Mouse (Mus musculus) midbrain, embryonic 13.5 days (tissue): ENCODE measurements around the gene Rad9a. TPM values are rescaled to one million over a fixed set of nuclear protein-coding genes. Genes with fewer than 3 reads are reported as not detected.
A peak's percentile ranks its signal among the peaks of the same experiment; 100 is the strongest.

Experiments
- ATAC-seq: fragments of 200-750 bp; cut with Nextera tagmentation; 2 replicates; pipeline ENCODE4 v1.8.0; 2017; ENCODE audit warnings: mild to moderate bottlenecking, moderate TSS enrichment, moderate library complexity
- H3K27ac ChIP-seq: fragments of 300-500 bp; sonication (generic); 2 replicates; pipeline ENCODE4 v1.5.1; 2015; ENCODE audit warnings: inconsistent platforms, mild to moderate bottlenecking, moderate library complexity
- H3K27me3 ChIP-seq: fragments of 300-500 bp; sonication (generic); 2 replicates; pipeline ENCODE4 v1.6.1; 2015; ENCODE audit warnings: mild to moderate bottlenecking, inconsistent platforms
- H3K36me3 ChIP-seq: fragments of 300-500 bp; sonication (generic); 2 replicates; pipeline ENCODE4 v1.6.1; 2015; ENCODE audit warnings: mild to moderate bottlenecking, inconsistent platforms
- H3K4me1 ChIP-seq: fragments of 300-500 bp; sonication (generic); replicated peaks from 2 replicates; pipeline ENCODE4 v1.6.1; 2015; ENCODE audit warnings: inconsistent platforms
- H3K4me2 ChIP-seq: fragments of 300-500 bp; sonication (generic); replicated peaks from 2 replicates; pipeline ENCODE4 v1.6.1; 2015; ENCODE audit warnings: moderate library complexity, mild to moderate bottlenecking, inconsistent platforms
- H3K4me3 ChIP-seq: fragments of 300-500 bp; sonication (generic); replicated peaks from 2 replicates; pipeline ENCODE4 v1.5.1; 2015; ENCODE audit warnings: mild to moderate bottlenecking, inconsistent platforms
- H3K9ac ChIP-seq: fragments of 300-500 bp; sonication (generic); replicated peaks from 2 replicates; pipeline ENCODE4 v1.6.1; 2015; ENCODE audit warnings: mild to moderate bottlenecking, inconsistent platforms
- H3K9me3 ChIP-seq: fragments of 300-500 bp; sonication (generic); 2 replicates; pipeline ENCODE4 v1.6.1; 2016; ENCODE audit warnings: mild to moderate bottlenecking, inconsistent platforms
- whole genome bisulfite sequencing: fragments of 180-500 bp; shearing (Covaris S2); methylation state at CpG from one replicate; pipeline ENCODE4 v1.1.7; 2015; 5-methylcytosine and 5-hydroxymethylcytosine counted together
- polyA plus RNA-seq: library from polyadenylated mRNA; unstranded; fragments of >200 nt; fragmentation: Nextera tagmentation; extraction: Ambion mirVana; gene quantifications from 2 replicates; pipeline ENCODE4 v1.2.1, GENCODE M21; 2015

The Rad9a gene
- polyA plus RNA-seq, 1 experiment from 2014 or later: 26.3 TPM

DNA sequence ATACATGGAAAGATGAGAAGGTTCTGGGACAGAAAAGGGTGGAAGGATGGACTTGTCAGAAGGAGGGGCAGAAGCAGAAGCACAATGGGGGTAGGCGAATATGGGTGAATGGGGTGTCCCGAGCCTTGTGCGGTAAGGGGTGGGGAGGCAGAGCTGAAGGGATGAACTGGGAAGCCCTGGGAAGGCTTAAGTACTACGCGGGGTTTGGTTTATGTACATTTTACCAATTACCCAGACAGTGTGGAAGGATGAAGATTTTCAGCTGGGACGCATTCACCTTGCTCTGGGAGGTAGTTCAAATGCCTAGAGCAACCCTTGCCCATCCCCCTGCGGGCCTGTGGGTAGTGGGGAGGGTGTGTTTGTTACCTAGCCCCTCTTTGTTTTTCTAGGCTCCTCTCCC lies 687 bp upstream of the Rad9a start:
- H3K4me2 ChIP-seq: peak overlapping the region; percentile 90
- peak; percentile 37; the same call in 1 of the 2 replicates for ATAC-seq
- peaks cover 14% of the 10 kb centered on the region for H3K36me3 ChIP-seq
- H3K9ac ChIP-seq: peak overlapping the region; percentile 59
- no peak overlapping the region for H3K27ac ChIP-seq
- peaks cover 23% of the 10 kb centered on the region for H3K4me1 ChIP-seq
- WGBS: 31% methylated on average over 7 of the region's 7 CpGs
- peak overlapping the region; percentile 62 for H3K4me3 ChIP-seq
- peaks cover 28% of the 10 kb centered on the region for H3K27me3 ChIP-seq
- no peaks in the 10 kb centered on the region for H3K9me3 ChIP-seq

- Histone ChIP-seq H3K4me2 (no peak overlapping the region), H3K36me3 (peaks cover 53% of the 10 kb centered on the region), H3K9me3 (no peaks in the 10 kb centered on the region), H3K27me3 (no peaks in the 10 kb centered on the region), H3K27ac (no peak overlapping the region), H3K4me1 (peaks cover 39% of the 10 kb centered on the region), H3K9ac (no peak overlapping the region), H3K4me3 (no peak overlapping the region)
- no peak for ATAC-seq
- 75% methylated on average over 3 of the region's 3 CpGs for WGBS
Observed at GRCm38 (mm10) chr19:4197180-4197579, 4.3 kb downstream of the Rad9a start.

DNA sequence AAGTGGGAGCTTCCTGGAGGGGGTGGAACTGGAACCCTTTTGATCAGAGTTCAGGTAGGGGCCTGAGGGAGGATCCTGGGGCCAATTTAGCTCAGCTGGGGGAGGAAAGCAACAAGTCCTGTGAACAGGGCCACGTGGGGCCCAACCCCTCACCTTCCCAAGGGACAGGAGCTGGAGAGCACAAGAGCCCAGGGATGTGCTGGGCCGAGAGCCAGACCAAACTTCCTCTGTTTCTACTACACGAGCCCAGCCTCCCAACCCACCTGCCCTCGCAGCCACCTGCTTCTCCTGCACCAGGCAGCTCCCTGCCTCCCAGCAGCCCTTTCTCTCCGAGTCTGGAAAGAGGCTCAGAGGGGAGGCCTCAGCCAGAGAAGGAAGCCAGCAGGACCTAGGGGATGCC lies 4.9 kb downstream of the Rad9a start:
- peaks cover 53% of the 10 kb centered on the region for H3K36me3 ChIP-seq
- peaks cover 34% of the 10 kb centered on the region for H3K4me1 ChIP-seq
- no peak overlapping the region for H3K9ac ChIP-seq
- no peak for ATAC-seq
- H3K27me3 ChIP-seq: no peaks in the 10 kb centered on the region
- no peak overlapping the region for H3K4me3 ChIP-seq
- 67% methylated on average over 5 of the region's 5 CpGs for WGBS
- H3K4me2 ChIP-seq: no peak overlapping the region
- no peak overlapping the region for H3K27ac ChIP-seq
- H3K9me3 ChIP-seq: no peaks in the 10 kb centered on the region

- H3K4me3 ChIP-seq: no peak overlapping the region
- no peak for ATAC-seq
- H3K27me3 ChIP-seq: no peaks in the 10 kb centered on the region
- H3K9ac ChIP-seq: no peak overlapping the region; the same call in 1 of the 2 replicates
- peaks cover 53% of the 10 kb centered on the region for H3K36me3 ChIP-seq
- H3K9me3 ChIP-seq: no peaks in the 10 kb centered on the region
- no peak overlapping the region for H3K4me2 ChIP-seq
- no peak overlapping the region for H3K27ac ChIP-seq
- 69% methylated on average over 2 of the region's 2 CpGs for WGBS
- H3K4me1 ChIP-seq: peaks cover 32% of the 10 kb centered on the region
Observed at GRCm38 (mm10) chr19:4196048-4196447, 5.4 kb downstream of the Rad9a start.

GRCm38 (mm10) chr19:4194776-4195650 lies 6.4 kb downstream of the Rad9a start:
- Histone ChIP-seq H3K36me3 (peaks cover 53% of the 10 kb centered on the region), H3K4me1 (peaks cover 22% of the 10 kb centered on the region), H3K9me3 (no peaks in the 10 kb centered on the region), H3K27me3 (no peaks in the 10 kb centered on the region), H3K9ac (peak overlapping the region; percentile 10; the same call in 1 of the 2 replicates), H3K4me3 (no peak overlapping the region), H3K27ac (no peak overlapping the region), H3K4me2 (no peak overlapping the region)
- 86% methylated on average over 12 of the region's 12 CpGs for WGBS
- no peak for ATAC-seq

DNA sequence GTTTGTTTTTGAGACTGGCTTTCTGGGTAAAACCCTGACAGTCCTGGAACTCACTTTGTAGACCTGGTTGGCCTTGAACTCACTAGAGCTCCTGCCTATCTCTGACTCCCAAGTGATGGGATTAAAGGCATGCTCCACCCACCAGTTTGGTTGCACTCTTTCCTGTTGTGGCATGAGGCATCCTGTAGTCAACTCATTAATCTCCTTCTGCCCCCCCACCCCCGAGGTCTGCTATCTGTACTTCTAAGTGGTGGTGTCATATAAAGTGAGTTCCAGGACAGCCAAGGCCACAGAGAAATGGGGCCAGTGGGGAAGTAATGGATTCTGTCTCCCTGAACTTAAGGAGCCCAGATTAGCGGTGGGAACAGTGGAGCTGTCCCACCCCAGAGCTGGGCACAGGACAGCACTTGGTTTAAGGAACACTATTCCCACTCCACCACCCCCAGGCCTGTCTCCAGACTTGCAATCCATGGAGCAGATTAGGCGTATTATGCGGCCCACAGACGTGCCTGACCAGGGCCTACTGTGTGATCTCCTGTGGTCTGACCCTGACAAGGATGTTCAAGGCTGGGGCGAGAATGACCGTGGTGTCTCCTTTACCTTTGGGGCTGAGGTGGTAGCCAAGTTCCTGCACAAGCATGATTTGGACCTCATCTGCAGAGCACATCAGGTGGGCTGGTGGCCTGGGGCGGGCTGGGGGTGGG lies 7.3 kb downstream of the Rad9a start:
- peaks cover 20% of the 10 kb centered on the region for H3K4me1 ChIP-seq
- no peak overlapping the region for H3K9ac ChIP-seq
- H3K36me3 ChIP-seq: peaks cover 50% of the 10 kb centered on the region
- H3K27ac ChIP-seq: no peak overlapping the region
- no peaks in the 10 kb centered on the region for H3K27me3 ChIP-seq
- 92% methylated on average over 8 of the region's 8 CpGs for WGBS
- 0 out of 2 replicates have a peak overlapping the region, but pooled peaks have one; percentile 98 for H3K4me2 ChIP-seq
- H3K9me3 ChIP-seq: no peaks in the 10 kb centered on the region
- no peak overlapping the region for H3K4me3 ChIP-seq
- ATAC-seq: no peak

- H3K27me3 ChIP-seq: no peaks in the 10 kb centered on the region
- peaks cover 20% of the 10 kb centered on the region for H3K4me1 ChIP-seq
- H3K36me3 ChIP-seq: peaks cover 47% of the 10 kb centered on the region
- 58% methylated on average over 6 of the region's 6 CpGs for WGBS
- no peak for ATAC-seq
- H3K9me3 ChIP-seq: no peaks in the 10 kb centered on the region
- peak overlapping the region; percentile 97 for H3K4me3 ChIP-seq
- H3K4me2 ChIP-seq: peak overlapping the region; percentile 98
- peak overlapping the region; percentile 96 for H3K9ac ChIP-seq
- no peak overlapping the region for H3K27ac ChIP-seq
Observed at GRCm38 (mm10) chr19:4193129-4193528, 8.3 kb downstream of the Rad9a start.

GRCm38 (mm10) chr19:4192251-4192985 lies 9.0 kb downstream of the Rad9a start:
- no peaks in the 10 kb centered on the region for H3K9me3 ChIP-seq
- peak overlapping the region; percentile 97 for H3K4me3 ChIP-seq
- H3K36me3 ChIP-seq: peaks cover 42% of the 10 kb centered on the region
- H3K4me2 ChIP-seq: peak overlapping the region; percentile 98
- H3K9ac ChIP-seq: peak overlapping the region; percentile 96
- H3K4me1 ChIP-seq: peaks cover 20% of the 10 kb centered on the region
- WGBS: under 1% methylated on average over 38 of the region's 52 CpGs
- no peaks in the 10 kb centered on the region for H3K27me3 ChIP-seq
- ATAC-seq: peak; percentile 15
- H3K27ac ChIP-seq: peak overlapping the region; percentile 91

GRCm38 (mm10) chr19:4191528-4192250 lies 9.8 kb downstream of the Rad9a start, which contains the start of gene Ppp1ca:
TSS of gene Ppp1ca (plus strand) at chr19:4192065.
- peak within 1 kb of the TSS; percentile 91 for H3K27ac ChIP-seq
- no peaks in the 10 kb centered on the region for H3K9me3 ChIP-seq
- no peaks in the 10 kb centered on the region for H3K27me3 ChIP-seq
- ATAC-seq: peak; percentile 93
- peaks cover 20% of the 10 kb centered on the region for H3K4me1 ChIP-seq
- 8% methylated on average over 46 of the region's 47 CpGs for WGBS
- peak within 1 kb of the TSS; percentile 96 for H3K9ac ChIP-seq
- H3K4me2 ChIP-seq: peak within 1 kb of the TSS; percentile 98
- H3K4me3 ChIP-seq: peak within 1 kb of the TSS; percentile 97
- peaks cover 35% of the 10 kb centered on the region for H3K36me3 ChIP-seq

DNA sequence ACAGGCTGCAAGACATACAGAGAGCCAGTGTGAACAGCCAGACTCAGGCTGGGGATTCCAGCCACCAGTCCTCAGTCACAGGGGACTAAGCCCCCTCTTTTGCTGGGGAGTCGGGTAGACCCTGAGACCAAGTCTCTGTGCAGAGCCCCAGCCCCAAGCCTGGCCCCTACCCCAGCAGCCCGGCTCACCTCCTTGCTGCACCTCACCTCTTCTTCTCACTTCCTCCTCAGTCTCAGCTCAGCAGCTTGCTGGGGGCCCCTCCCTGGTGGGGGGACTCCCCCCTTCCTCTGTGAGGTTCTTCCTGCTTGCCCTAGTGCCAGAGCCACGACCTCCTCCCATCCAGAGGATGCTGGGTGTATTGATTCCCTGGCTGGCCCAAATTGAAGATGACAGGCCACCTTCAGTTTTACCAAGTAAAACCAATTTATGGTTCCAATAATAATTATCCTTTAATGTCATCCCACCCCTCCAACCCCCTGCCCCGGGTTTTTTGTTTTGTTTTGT lies 10.6 kb downstream of the Rad9a start, which contains the start of gene Tbc1d10c:
Gene Tbc1d10c, minus strand, starts transcription at position 454 of the 504 bp plus-strand sequence.
- H3K4me1 ChIP-seq: peaks cover 20% of the 10 kb centered on the region
- 76% methylated on average over 4 of the region's 4 CpGs for WGBS
- peak within 1 kb of the TSS; percentile 96 for H3K9ac ChIP-seq
- no peaks in the 10 kb centered on the region for H3K27me3 ChIP-seq
- peak within 1 kb of the TSS; percentile 98 for H3K4me2 ChIP-seq
- ATAC-seq: no peak
- H3K36me3 ChIP-seq: peaks cover 27% of the 10 kb centered on the region
- H3K4me3 ChIP-seq: peak within 1 kb of the TSS; percentile 97
- peak within 1 kb of the TSS; percentile 91 for H3K27ac ChIP-seq
- H3K9me3 ChIP-seq: no peaks in the 10 kb centered on the region

DNA sequence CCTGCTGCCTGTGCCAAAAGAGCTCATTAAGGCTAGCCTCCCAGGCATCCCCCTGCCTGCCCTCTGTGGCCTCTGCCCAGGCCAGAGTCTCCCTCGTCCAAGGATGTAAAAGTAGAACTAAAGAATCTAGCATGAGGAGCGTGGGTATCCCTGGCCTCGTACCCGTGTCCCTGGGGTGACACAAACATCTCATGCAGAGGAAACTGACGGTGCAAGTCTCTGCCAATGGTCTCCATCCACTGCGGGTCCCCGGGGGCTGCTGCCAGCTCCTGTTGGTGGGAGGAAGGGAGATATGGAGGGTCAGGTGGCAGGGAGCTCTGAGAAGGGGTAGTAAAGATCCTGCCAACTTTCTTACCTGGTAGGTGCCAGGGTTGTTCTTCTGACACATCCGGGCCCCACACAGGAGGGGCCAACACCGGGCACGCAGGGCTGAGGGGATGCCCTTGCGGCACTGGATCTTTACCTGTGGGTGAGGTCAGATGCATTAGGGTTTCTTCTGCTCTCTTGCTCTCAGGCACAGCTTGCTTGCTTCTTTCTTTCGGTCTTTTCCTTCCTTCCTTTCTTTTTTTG lies 12.3 kb downstream of the Rad9a start:
- Histone ChIP-seq H3K27me3 (no peaks in the 10 kb centered on the region), H3K4me1 (peaks cover 19% of the 10 kb centered on the region), H3K9ac (no peak overlapping the region), H3K9me3 (no peaks in the 10 kb centered on the region), H3K4me3 (no peak overlapping the region), H3K27ac (no peak overlapping the region), H3K4me2 (no peak overlapping the region), H3K36me3 (peaks cover 9% of the 10 kb centered on the region)
- 85% methylated on average over 12 of the region's 12 CpGs for WGBS
- ATAC-seq: no peak
